Mouse (Mus musculus): Measurements from ENCODE around the gene Gaa. TPM values are rescaled to one million over a fixed set of nuclear protein-coding genes. Genes with fewer than 3 reads are reported as not detected.
A peak's percentile ranks its signal among the peaks of the same experiment; 100 is the strongest.
"Not testable (repeated sequence)": the region's sequence is repeated elsewhere in the genome, so short reads cannot be mapped to it uniquely, and the experiment has no call there.

Gene Gaa
- total RNA-seq (2021) = 100 to 1,000 TPM in 1 of 2 experiments, 10 to 100 TPM in 1; 95.1 to 103 TPM
- long read RNA-seq, experiment 1, transcript Gaa-201 (20 exons, 3,363 nt) = minor isoform, 11 of 104 reads
- long read RNA-seq, experiment 1, transcript Gaa-203 (20 exons, 3,633 nt) = major isoform, 43 of 104 reads
- long read RNA-seq, experiment 1, partial matches to known transcripts = 47 of 104 reads
- long read RNA-seq, experiment 1, other reads (novel, unspliced or antisense) = 3 of 104 reads
- long read RNA-seq, experiment 2, transcript Gaa-203 (20 exons, 3,633 nt) = major isoform, 66 of 92 reads
- long read RNA-seq, experiment 2, transcript Gaa-201 (20 exons, 3,363 nt) = minor isoform, 10 of 92 reads
- long read RNA-seq, experiment 2, partial matches to known transcripts = 12 of 92 reads
- long read RNA-seq, experiment 2, other reads (novel, unspliced or antisense) = 4 of 92 reads

GRCm38 (mm10) chr11:119267768-119268556 is at the start of gene Gaa:
Gene Gaa (plus strand): TSS chr11:119267887.
- peak; percentile 95 to 98 for DNase-seq

DNA sequence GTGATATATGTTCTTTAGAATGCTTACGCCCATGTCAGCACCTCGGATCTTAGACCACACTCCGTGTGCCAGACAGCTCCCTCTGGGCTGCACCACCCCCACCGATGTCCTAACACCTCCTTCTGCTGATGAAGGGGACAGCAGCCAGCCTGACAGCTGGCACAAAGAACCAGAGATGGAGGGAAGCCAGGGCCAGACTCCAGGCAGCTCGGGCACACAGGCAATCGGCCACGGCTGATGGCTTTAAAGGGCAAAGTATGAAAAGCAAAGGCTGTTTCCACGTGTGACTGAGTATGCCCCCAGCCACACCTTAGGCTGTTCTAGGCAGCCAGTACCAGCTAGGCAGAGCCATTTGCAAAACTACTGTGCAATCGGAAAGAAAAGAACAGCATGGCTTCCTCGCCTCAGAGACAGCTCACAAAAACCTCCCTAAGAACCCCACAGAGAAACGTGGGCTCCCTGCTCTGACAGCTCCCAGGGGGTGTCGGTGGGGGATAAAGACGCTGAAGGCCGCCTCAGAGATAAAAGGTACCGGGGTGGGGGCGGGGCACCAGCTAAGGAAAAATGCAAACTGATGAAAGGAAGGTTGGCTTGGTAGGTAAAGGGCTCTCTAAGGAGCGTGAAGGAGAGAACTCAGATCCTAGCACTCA is 47.7 kb upstream of the Gaa start:
- peak; percentile 58 to 72 for DNase-seq

- DNase-seq = no peak
Measured at GRCm38 (mm10) chr11:119221812-119222510, 45.7 kb upstream of the Gaa start.

DNA sequence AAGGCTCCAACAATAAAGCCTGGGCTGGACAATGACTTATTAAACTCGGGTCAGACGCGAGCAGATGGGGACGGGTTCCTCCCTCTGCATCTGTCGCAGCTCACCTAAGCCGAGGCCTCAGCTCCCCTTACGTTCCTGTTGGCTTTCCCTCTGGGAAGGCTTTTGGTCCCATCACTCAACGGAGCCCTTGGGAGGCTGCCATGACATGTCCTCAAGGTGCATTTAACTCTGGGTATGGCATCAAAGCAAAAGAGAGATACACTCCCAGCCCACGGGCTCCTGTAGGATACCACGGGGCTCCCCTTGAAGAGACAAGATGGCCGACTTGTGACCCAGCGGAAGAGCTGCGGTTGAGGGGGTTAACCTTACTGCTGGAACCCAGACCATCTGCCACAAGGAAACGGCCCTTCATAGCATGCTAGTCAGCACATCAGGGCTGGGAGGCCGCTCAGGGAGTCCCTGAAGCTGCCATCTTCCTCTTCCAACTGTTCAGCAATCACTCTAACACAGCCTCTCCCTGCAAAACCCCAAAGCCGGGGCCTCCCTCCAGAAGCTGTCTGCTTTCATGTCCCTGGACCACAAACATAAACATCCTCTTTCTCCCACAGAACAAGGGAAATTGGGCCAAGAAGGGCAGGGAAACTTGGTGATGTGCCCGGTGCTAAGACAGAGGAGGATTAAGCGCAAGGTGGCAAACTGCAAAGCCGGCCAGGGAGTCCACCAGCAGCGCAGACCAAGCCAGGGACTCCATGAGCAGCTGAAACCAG is 44.4 kb upstream of the Gaa start:
- DNase-seq = peak in 1 of 2 experiments; percentile 22

DNA sequence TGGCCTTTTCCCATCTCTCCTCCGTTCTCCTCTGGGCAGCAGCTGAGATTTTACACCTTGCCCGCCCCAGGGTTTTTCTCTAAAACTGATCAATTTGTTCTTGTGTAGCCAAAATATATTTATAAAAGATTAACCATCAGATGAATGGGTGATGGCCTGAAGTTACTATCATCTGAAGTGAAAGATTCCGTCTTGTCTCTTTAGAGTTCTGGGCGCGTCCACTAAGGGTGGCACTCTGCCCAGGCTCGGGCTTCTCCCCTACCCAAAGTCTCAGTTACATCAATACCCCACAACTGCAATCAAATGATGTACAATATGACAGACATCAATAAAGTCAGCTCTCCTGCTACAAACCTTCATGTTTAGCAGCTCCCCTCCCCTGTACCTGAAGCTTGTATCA is 42.8 kb upstream of the Gaa start:
- DNase-seq = no peak

DNA sequence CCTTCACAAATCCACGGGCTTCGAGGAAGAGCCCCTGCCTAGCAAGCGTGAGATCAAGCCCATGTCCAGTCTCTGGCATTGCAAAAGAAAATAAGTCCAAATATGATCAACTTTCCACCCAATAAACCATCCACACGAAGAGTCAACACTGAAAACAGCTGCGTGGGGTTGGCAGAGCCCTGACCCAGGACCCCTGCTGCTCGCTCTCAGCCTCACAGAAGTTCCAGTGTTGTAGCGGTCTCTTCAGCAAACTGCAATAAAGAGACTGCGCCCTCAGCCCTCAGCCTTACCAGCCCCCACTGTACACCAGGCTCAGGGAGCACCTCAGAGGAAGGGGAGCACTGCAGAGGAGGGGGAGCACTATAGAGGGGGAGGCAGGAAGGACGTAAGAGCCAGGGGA is 42.1 kb upstream of the Gaa start:
- DNase-seq = no peak

GRCm38 (mm10) chr11:119227591-119227990 is 40.1 kb upstream of the Gaa start:
- DNase-seq = no peak

GRCm38 (mm10) chr11:119228091-119228781 is 39.5 kb upstream of the Gaa start, which contains the start of the genes Tbc1d16 and Ccdc40:
Gene Tbc1d16 (minus strand): TSS chr11:119228499.
Gene Ccdc40 (plus strand): TSS chr11:119228572.
- peak; percentile 82 to 89 for DNase-seq

- peak; percentile 74 to 81 for DNase-seq
Measured at GRCm38 (mm10) chr11:119228846-119229626, 38.7 kb upstream of the Gaa start.

DNA sequence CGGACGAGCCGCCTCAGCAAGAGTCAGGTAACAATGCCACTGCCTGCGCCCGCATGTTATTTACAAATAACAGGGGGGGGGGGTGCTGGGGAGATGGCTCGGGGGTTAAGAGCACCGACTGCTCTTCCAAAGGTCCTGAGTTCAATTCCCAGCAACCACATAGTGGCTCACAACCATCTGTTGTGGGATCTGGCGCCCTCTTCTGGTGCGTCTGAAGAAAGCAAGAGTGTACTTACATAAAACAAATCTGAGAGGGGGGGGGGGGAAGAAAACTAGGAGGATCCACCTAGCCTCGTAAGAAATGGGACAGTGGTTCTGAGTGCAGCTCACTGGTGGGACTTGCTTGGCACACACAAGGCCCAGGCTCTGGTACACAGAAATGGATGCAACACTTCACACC is 32.9 kb upstream of the Gaa start:
- no peak for DNase-seq

DNA sequence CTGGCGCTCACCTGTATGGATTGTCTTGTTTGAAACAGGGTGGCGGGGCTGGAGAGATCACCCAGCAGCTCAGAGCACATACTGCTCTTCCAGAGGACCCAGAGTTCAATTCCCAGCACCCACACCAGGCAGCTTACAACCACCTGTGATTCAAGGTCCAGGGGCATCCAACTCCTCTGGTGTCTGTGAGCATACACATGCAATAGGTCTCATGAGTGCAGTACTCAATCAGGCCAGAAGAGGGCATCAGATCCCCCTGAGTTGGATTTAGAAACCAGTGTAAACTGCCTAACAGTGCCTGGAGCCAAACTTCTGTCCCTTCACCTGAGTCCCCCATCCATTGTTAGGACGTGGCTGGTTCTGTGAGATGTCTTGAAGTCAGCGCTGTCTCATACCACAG is 32.1 kb upstream of the Gaa start:
- DNase-seq = peak; percentile 42 to 58

DNA sequence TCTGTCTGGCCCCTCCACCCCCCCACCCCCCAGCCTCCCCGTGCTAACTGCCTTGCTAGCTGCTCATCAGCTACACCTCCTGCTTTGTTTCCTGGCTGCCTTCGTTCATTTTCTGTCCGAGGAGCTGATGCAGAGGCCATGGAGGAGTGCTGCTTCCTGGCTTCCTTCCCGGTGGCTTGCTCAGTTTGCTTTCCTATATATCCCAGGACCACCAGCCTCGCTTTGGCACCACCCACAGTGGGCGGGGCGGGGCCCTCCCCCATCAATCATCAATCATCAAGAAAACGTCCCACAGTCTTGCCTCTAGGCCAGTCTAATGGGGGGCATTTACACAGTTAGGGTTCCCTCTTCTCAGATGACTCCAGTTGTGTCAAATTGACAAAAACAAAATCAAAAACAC is 31.3 kb upstream of the Gaa start:
- DNase-seq = no peak

DNA sequence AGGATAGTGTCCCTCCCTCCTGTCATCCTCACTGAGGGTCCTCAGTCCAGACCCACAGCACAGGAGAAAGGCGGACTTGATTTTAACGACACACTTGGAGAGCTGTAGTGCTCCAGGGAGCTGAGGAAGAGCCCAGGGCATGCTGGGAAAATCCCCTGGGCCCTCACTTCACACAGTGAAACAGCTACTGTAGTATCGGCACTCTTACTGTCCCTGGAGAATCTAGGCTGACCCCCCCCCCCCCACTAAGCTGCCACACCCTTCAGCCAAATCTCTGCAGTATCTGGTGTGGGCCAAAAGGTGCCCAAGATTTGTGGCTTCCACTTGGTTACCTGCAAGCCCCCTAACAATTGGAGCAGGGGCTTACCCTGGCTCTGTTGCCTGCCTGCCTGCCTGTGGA is 30.7 kb upstream of the Gaa start:
- no peak for DNase-seq

- peak; percentile 31 to 50 for DNase-seq
Measured at GRCm38 (mm10) chr11:119237568-119238304, 30.0 kb upstream of the Gaa start.

DNA sequence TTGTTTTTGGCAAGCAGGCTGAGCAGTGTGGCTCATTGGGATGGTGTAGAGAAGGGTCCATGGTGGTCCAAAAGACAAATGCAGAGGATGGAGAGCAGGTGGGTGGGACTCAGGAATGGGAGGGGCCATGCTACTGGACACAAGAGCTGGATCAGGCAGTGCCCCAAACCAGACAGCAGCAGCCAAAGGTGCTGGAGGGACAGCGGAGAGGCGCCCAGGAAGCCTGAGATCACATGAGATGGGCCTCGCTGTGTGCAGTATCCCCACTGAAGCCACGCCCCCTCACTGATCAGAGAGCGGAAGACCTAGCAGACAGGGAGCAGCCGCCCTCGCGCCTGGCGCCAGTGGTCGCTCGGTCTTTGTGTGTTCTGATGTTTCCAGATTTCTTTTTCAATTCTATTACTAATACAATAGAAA is 29.4 kb upstream of the Gaa start:
- DNase-seq = peak; percentile 68 to 79

GRCm38 (mm10) chr11:119239480-119239879 is 28.2 kb upstream of the Gaa start:
- no peak for DNase-seq

- not testable (repeated sequence) for DNase-seq
Measured at GRCm38 (mm10) chr11:119245543-119245942, 22.1 kb upstream of the Gaa start.

- peak; percentile 49 to 78 for DNase-seq
Measured at GRCm38 (mm10) chr11:119249011-119249410, 18.7 kb upstream of the Gaa start.

DNA sequence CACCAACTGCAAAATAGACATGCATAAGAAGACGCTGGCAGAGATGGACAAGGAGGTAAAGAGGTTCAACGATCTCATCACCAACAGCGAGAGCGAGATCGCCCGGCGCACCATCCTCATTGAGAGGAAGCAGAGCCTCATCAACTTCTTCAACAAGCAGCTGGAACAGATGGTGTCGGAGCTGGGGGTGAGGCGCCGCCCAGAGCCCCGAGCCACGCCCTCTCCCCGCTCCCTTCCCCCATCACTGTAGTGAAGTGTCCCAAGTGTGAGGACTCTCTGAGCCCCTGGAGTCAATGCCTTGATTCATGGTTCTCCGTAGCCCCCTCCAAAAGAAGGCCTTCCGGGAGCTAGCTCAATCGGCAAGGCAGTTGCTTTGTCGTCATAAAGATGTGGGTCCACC is 16.7 kb upstream of the Gaa start:
- DNase-seq = no peak
